Mouse (Mus musculus) hindlimb bud, embryonic 11.5 days (tissue): ENCODE measurements at regions not wholly inside any gene's neighbourhood (a gene's known extent, or its start where the extent isn't known, plus 50 kb on each side); places are given as distances from the start of the nearest gene placed in this dataset.

Source experiments
- DNase-seq: peaks from one replicate; pipeline ENCODE4 v3.0.0-alpha.2; 2012; ENCODE audit warnings: low read depth, low spot score; ENCODE audit errors: extremely low spot score

DNA sequence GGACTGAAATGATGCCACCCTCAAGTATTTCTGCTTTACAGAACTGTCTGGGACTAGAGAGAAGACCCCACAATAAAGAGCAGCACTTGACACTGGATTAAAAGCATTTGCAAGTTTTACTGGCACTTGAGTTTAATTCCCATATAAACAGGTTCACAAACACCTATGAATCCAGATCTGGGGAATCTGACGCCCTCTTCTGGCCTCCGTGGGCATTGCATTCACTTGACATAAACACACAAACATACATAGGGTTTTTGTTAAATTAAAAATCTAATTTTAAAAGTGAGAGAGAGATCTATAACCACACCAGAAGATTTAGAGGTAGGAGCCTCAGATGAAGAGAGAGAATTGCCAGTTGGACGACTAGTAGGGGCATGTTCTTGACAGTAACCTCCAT is 189.4 kb upstream of the Sgcd start:
- DNase-seq: no peak

DNA sequence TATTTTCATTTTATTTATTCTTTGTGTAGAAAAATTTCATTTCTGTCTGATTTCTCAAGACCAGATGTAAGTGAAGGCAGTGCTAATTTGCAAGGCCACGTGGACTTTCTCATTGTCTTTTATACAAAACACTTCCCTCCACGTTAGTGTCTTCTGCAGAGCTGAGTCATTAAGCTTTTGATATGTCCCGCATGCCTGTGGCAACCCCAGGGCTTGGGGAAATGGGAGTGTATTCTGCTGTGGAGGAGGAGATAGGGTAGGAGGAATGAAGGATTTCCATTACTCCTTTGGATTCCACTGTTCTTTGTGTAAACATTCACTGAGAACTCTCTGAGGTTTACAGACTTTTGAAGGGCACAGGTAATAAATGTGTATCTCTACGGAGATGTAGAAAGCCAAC is 187.7 kb upstream of the Sgcd start:
- DNase-seq: no peak

- DNase-seq: no peak
These were observed 163.4 kb upstream of the Sgcd start for GRCm38 (mm10) chr11:48152219-48152618.

DNA sequence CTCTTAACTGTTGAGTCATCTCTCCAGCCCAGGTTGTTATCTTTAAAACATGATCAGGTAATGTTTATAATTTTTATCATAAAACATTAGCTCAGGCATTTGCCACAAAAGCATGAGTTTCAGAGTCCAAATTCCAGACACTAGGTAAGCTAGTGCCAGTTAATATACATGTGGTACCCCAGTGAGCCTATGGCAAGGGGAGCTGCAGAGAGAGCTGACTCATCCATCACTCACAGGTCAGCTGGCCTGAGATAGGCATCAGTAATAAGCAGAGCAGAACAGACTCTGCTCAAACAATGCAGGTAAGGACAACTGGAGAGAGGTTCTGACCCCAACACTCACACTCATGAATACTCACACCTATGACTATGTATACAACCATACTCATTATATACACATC is 144.6 kb upstream of the Sgcd start:
- no peak for DNase-seq

DNA sequence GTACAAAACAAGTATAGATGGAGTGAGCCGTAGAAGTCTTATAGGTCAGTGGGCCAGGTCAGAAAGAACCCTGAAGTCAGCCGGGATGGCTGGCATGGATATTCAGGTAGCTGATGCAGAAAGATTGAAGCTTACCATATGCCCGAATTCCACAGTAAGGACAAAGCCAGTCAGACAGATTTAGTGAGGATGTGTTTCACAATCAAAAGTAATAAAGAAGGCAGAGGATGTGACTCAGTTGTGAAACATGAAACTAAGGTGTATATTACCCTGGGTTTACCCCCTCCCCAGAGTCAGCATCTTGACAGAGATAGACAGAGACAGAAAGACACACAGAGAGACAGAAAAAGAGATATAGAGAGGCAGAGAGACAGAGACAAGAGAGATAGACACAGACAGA is 109.3 kb upstream of the Sgcd start:
- DNase-seq: no peak

DNA sequence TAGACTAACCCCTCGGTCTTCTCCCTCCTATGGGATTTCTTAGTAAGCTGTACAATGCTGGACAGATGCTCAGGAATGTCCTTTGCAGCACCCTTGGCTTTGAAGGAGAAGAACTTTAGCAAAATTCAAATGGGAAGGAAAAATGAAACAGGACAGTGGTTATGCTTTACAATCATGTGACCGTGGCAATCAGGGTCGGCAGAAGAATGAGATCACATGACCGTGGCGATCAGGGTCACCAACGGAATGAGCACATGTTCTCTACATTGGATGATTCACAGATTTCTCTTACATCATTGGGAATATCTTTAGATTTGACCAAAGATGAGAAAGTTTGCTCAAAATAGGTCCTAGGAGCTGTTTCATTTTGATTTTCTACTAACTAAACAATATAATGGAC is 108.7 kb upstream of the Sgcd start:
- DNase-seq: no peak

DNA sequence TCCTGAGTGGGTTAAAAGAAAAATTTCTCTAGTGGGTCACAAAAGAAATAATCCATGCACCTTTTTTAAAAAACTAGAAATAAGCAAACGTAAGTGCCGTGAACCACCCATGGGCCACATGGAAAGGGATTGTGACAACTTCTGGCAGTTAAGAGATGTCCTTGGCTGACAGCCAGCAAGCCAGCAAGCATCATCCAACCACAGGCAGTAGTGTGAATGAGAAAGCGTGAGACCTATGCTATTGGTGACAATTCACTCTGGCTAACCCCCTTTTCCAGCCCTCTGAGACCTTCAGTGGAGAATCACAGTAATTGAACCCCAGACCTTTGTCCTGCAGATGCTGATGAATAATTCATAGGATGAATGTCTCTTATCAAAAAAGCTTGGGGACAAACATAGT is 78.3 kb upstream of the Sgcd start:
- no peak for DNase-seq

GRCm38 (mm10) chr11:48063719-48064118 is 75.0 kb upstream of the Sgcd start:
- no peak for DNase-seq

- no peak for DNase-seq
These were observed 72.7 kb upstream of the Sgcd start for GRCm38 (mm10) chr11:48061501-48061900.

GRCm38 (mm10) chr11:48051156-48051866 is 62.5 kb upstream of the Sgcd start:
- DNase-seq: no peak

GRCm38 (mm10) chr11:48048311-48048710 is 59.5 kb upstream of the Sgcd start:
- no peak for DNase-seq
